In genomic region chr15:93880302-93880701, GRCm38 (mm10) we compare ENCODE assay signal across 21 mouse cellular contexts.
DNase-seq lines count a peak whose midpoint lies in the region; TF ChIP-seq lines count a peak whose summit lies in the region.
"Had no signal": no experiment of that assay in that cellular context is flagged by ENCODE, and none has a peak within 500 bp of the region (broad histone marks: within the 10 kb centered on the region; RNA-seq: fewer than 3 reads in every experiment).

No protein-coding gene starts in this region.

- peak overlapping the region; percentile 54 for H3K27ac ChIP-seq in left cerebral cortex, adult 2 months
- H3K27ac ChIP-seq: embryonic facial prominence, embryonic 12.5 days; forebrain, embryonic 13.5 days; forebrain, embryonic 15.5 days had no signal

- no peak for TF ChIP-seq CTCF in left cerebral cortex, adult 2 months (IDR thresholded peaks at IDR 0.05)

- H3K36me3 ChIP-seq in myocyte (ENCODE audit: control insufficient read depth, insufficient read depth), result no peaks in the 10 kb centered on the region
- H3K36me3 ChIP-seq: embryonic facial prominence, embryonic 10.5 days; embryonic facial prominence, embryonic 12.5 days; forebrain, embryonic 15.5 days; G1E had no signal

- H3K27me3 ChIP-seq in myocyte (ENCODE audit: control insufficient read depth, insufficient read depth, insufficient read length), result no peaks in the 10 kb centered on the region
- H3K27me3 ChIP-seq: CH12.LX; embryonic facial prominence, embryonic 12.5 days; forebrain, embryonic 13.5 days; forebrain, embryonic 15.5 days; Patski had no signal

- no peak overlapping the region for H3K4me2 ChIP-seq in myocyte (ENCODE audit: low read depth)
- H3K4me2 ChIP-seq: embryonic facial prominence, embryonic 12.5 days; forebrain, embryonic 13.5 days; forebrain, embryonic 15.5 days had no signal

- no peak overlapping the region for H3K4me3 ChIP-seq in left cerebral cortex, adult 2 months
- no peak overlapping the region for H3K4me3 ChIP-seq in myocyte
- H3K4me3 ChIP-seq: embryonic facial prominence, embryonic 10.5 days; embryonic facial prominence, embryonic 12.5 days; forebrain, embryonic 13.5 days; forebrain, embryonic 15.5 days had no signal

- intact Hi-C loops in heart, postnatal 25 days (cut with DNase I), result no loop called here
- intact Hi-C loops in left cerebral cortex, adult 2 months (cut with DNase I), result loop anchor here (5.0 kb wide), 1 partner anchor 282 kb away; no protein-coding TSS in a partner anchor
- intact Hi-C loops in left cerebral cortex, postnatal 4 days (cut with DNase I), result no loop called here

- peak; percentile 70 for DNase-seq in heart, adult 11 months
- DNase-seq in heart, postnatal 25 days (ENCODE audit: low spot score), result no peak
- no peak for DNase-seq in left cerebral cortex, adult 2 months (ENCODE audit: extremely low spot score in 1 of 2, low spot score in 2 of 2)
- DNase-seq in left cerebral cortex, postnatal 4 days, result no peak
- DNase-seq: adrenal gland, adult 8-10 months; adrenal gland, postnatal 14 days; adrenal gland, postnatal 36 days; B cell, adult 2 months; cerebellum, adult 11-12 months; cerebellum, adult 2 months; cerebellum, adult 9-10 months; cerebellum, postnatal 10 days; cerebellum, postnatal 25 days had no signal

- TF ChIP-seq POLR2A in myocyte (IDR thresholded peaks at IDR 0.05; ENCODE audit: insufficient read length, low read depth), result no peak

- no peak overlapping the region for H3ac ChIP-seq in myocyte (ENCODE audit: control insufficient read depth, insufficient read length)

- no peaks in the 10 kb centered on the region for H3K79me2 ChIP-seq in myocyte (ENCODE audit: control insufficient read depth, insufficient read depth)

TF ChIP-seq in myocyte, 11 proteins besides CTCF, POLR2A, EP300 and RAD21:
- TF ChIP-seq TCF12 (IDR thresholded peaks at IDR 0.05; ENCODE audit: insufficient read depth, poor library complexity, severe bottlenecking) (no peak), CEBPB (IDR thresholded peaks at IDR 0.05; ENCODE audit: insufficient read depth, poor library complexity, severe bottlenecking) (no peak), POLR2AphosphoS2 (IDR thresholded peaks at IDR 0.05; ENCODE audit: insufficient read length, low read depth) (no peak), MYOD1 (IDR thresholded peaks at IDR 0.05; ENCODE audit: control insufficient read depth in 1 of 3, insufficient read length in 2 of 3, low read depth in 2 of 3) (peak in 2 of 3 experiments; percentile 23 to 67)
